Mouse (Mus musculus) thymus, adult 2 months (tissue): ENCODE measurements around the gene Pnpla2.

Source experiments
- CTCF ChIP-seq: fragments of 200-500 bp; IDR thresholded peaks from 2 replicates; pipeline ENCODE4 v1.5.1; 2012; ENCODE audit warnings: mild to moderate bottlenecking, control low read depth, low read length, moderate library complexity, borderline replicate concordance; ENCODE audit not compliant: control insufficient read depth, poor library complexity, insufficient read depth; ENCODE audit errors: extremely low read depth
- POLR2A ChIP-seq: fragments of 200-500 bp; IDR thresholded peaks from 2 replicates; pipeline ENCODE4 v1.6.1; 2012; ENCODE audit warnings: mild to moderate bottlenecking, low read length, control low read depth, moderate library complexity; ENCODE audit not compliant: control insufficient read depth, poor library complexity, insufficient read depth; ENCODE audit errors: extremely low read depth

DNA sequence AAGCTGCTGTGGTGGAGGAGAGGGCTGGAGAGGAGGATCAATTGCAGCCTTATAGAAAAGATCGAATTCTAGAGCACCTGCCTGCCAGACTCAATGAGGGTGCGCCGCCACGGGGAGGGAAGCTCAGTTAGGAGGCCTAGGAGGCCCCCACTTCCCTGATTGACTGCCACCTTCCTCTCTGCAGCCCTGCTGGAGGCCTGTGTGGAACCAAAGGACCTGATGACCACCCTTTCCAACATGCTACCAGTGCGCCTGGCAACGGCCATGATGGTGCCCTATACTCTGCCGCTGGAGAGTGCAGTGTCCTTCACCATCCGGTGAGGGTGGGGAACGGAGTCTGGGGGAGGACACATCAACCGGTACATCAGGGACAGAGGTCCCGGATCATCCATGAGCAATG lies 3.7 kb downstream of the Pnpla2 start:
- no peak for TF ChIP-seq CTCF
- TF ChIP-seq POLR2A = no peak
